Mouse (Mus musculus): ENCODE results near the gene Itgae.

DNA sequence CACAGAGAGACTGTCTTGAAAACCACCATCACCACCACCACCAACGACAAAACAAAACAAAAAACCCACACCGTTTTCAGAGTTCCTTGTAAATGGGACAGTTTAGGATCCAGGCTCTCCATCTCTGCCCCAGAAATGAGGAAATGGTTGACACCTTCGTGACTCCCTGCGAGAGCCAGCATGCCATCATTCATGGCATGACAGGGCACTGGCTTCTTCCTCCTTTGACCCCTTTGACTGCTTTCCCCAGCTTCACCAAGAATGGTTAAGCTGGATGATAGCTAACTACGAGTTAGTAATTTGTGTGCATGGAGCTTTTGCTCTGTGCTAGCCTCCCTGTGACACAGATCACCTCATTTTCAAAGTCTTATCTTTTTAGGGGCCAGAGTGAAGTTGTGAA lies 71.9 kb downstream of the Itgae start:
- no peak for TF ChIP-seq CTCF (IDR thresholded peaks at IDR 0.05; ENCODE audit: borderline replicate concordance, insufficient read depth, low read depth, low read length)
- no peak for TF ChIP-seq POLR2A (IDR thresholded peaks at IDR 0.05; ENCODE audit: borderline replicate concordance, insufficient read depth, low read length)

All from cerebellum, adult 2 months (tissue).